In genomic region chr13:70227167-70227566, GRCm38 (mm10) we compare ENCODE assay signal across 19 mouse cellular contexts.
"Had no signal": no experiment of that assay in that cellular context is flagged by ENCODE, and none has a peak within 500 bp of the region (broad histone marks: within the 10 kb centered on the region; RNA-seq: fewer than 3 reads in every experiment).

No protein-coding gene starts in this region.

- DNase-seq: kidney, adult 11 months; kidney, adult 8-10 months; kidney, postnatal 10 days; kidney, postnatal 36 days; liver; lung, adult 18-20 months; lung, postnatal 10 days; lung, postnatal 36 days; thymus, adult 18-20 months; thymus, postnatal 36 days had no signal

- ATAC-seq: liver, embryonic 12.5 days; midbrain, embryonic 15.5 days had no signal

- H3K9me3 ChIP-seq: kidney, embryonic 15.5 days; limb, embryonic 10.5 days; limb, embryonic 13.5 days; liver, embryonic 12.5 days; liver, embryonic 15.5 days; lung, embryonic 15.5 days; midbrain, embryonic 12.5 days; midbrain, embryonic 15.5 days; neural tube, embryonic 13.5 days had no signal

- H3K9ac ChIP-seq: kidney, embryonic 15.5 days; limb, embryonic 13.5 days; liver, embryonic 12.5 days; liver, embryonic 15.5 days; lung, embryonic 15.5 days; midbrain, embryonic 12.5 days; midbrain, embryonic 15.5 days; neural tube, embryonic 13.5 days had no signal

- H3K4me1 ChIP-seq: kidney, embryonic 15.5 days; limb, embryonic 10.5 days; limb, embryonic 13.5 days; liver, embryonic 12.5 days; liver, embryonic 15.5 days; lung, embryonic 15.5 days; midbrain, embryonic 12.5 days; midbrain, embryonic 15.5 days had no signal

- H3K36me3 ChIP-seq: kidney, embryonic 15.5 days; limb, embryonic 10.5 days; limb, embryonic 13.5 days; liver, embryonic 12.5 days; liver, embryonic 15.5 days; lung, embryonic 15.5 days; midbrain, embryonic 12.5 days; midbrain, embryonic 15.5 days; neural tube, embryonic 13.5 days had no signal

- H3K4me2 ChIP-seq: kidney, embryonic 15.5 days; limb, embryonic 13.5 days; liver, embryonic 12.5 days; liver, embryonic 15.5 days; lung, embryonic 15.5 days; midbrain, embryonic 12.5 days; midbrain, embryonic 15.5 days; neural tube, embryonic 13.5 days had no signal

- H3K27me3 ChIP-seq: kidney, embryonic 15.5 days; limb, embryonic 13.5 days; liver, embryonic 12.5 days; liver, embryonic 15.5 days; lung, embryonic 15.5 days; midbrain, embryonic 12.5 days; midbrain, embryonic 15.5 days; neural tube, embryonic 13.5 days had no signal

- H3K4me3 ChIP-seq: kidney, embryonic 15.5 days; limb, embryonic 10.5 days; limb, embryonic 13.5 days; liver, embryonic 12.5 days; liver, embryonic 15.5 days; lung, embryonic 15.5 days; midbrain, embryonic 12.5 days; midbrain, embryonic 15.5 days; neural tube, embryonic 13.5 days had no signal

- H3K27ac ChIP-seq: kidney, embryonic 15.5 days; limb, embryonic 10.5 days; limb, embryonic 13.5 days; liver, embryonic 12.5 days; liver, embryonic 15.5 days; lung, embryonic 15.5 days; midbrain, embryonic 12.5 days; midbrain, embryonic 15.5 days; neural tube, embryonic 13.5 days had no signal
